20 mouse cellular contexts compared by ENCODE assay signal in the genomic region with DNA sequence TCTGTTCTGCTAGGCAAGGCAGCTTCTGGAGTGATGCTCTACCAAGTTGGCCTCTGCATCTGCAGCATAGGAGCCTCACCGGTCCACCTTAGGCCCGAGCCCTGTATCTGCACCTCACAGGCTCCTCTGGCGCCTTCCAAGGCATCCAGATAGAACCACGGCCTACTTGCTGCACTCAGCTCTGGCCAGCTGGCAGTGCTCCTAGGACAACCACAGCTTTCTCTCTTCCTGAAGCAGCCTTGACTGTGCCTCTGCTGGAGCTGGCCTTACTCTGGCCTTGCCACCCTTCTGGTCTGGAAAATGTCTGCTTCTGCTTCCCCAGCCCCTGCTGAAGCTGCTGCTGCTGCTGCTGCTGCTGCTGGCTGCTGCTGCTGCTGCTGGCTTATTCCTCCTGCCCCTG. TPM values are rescaled to one million over a fixed set of nuclear protein-coding genes. Genes with fewer than 3 reads are reported as not detected.
A peak's percentile ranks its signal among the peaks of the same experiment; 100 is the strongest.
DNase-seq lines count a peak whose midpoint lies in the region; ATAC-seq lines count a peak whose summit lies in the region.
"Had no signal": no experiment of that assay in that cellular context is flagged by ENCODE, and none has a peak within 500 bp of the region (broad histone marks: within the 10 kb centered on the region; RNA-seq: fewer than 3 reads in every experiment).

No protein-coding gene starts in this region.

- WGBS in forebrain, embryonic 10.5 days: 94% methylated on average over 4 of the region's 4 CpGs

- H3K36me3 ChIP-seq in forebrain, embryonic 10.5 days (replicated peaks): no peaks in the 10 kb centered on the region; the same call in 1 of the 2 replicates
- H3K36me3 ChIP-seq: forebrain, embryonic 12.5 days; heart, embryonic 15.5 days; hindbrain, embryonic 10.5 days; limb, embryonic 13.5 days; midbrain, embryonic 12.5 days; stomach, embryonic 15.5 days had no signal

- intact Hi-C loops in heart, postnatal 36 days (cut with DNase I): no loop called here

- no peak overlapping the region for H3K27ac ChIP-seq in forebrain, embryonic 10.5 days
- H3K27ac ChIP-seq: forebrain, embryonic 12.5 days; heart, adult 2 months; heart, embryonic 15.5 days; hindbrain, embryonic 10.5 days; limb, embryonic 13.5 days; liver, embryonic 14.5 days; midbrain, embryonic 12.5 days; neural tube, embryonic 13.5 days; stomach, embryonic 15.5 days had no signal

- H3K4me1 ChIP-seq in forebrain, embryonic 10.5 days: peaks cover 3% of the 10 kb centered on the region; the same call in 1 of the 2 replicates
- H3K4me1 ChIP-seq: stomach, embryonic 15.5 days had no signal

- no peaks in the 10 kb centered on the region for H3K9me3 ChIP-seq in forebrain, embryonic 10.5 days
- H3K9me3 ChIP-seq: heart, embryonic 15.5 days; hindbrain, embryonic 10.5 days; limb, embryonic 13.5 days; midbrain, embryonic 12.5 days; stomach, embryonic 15.5 days had no signal

- no peaks in the 10 kb centered on the region for H3K27me3 ChIP-seq in forebrain, embryonic 10.5 days (ENCODE audit: poor library complexity, severe bottlenecking)
- H3K27me3 ChIP-seq: forebrain, embryonic 12.5 days; heart, embryonic 15.5 days; limb, embryonic 13.5 days; midbrain, embryonic 12.5 days; neural tube, embryonic 13.5 days; stomach, embryonic 15.5 days had no signal

- no peak for ATAC-seq in CD4-positive, CD25-positive, alpha-beta regulatory T cell, adult 4 months

- no peak overlapping the region for H3K4me3 ChIP-seq in forebrain, embryonic 10.5 days
- H3K4me3 ChIP-seq: forebrain, embryonic 12.5 days; heart, adult 2 months; heart, embryonic 15.5 days; hindbrain, embryonic 10.5 days; limb, embryonic 13.5 days; midbrain, embryonic 12.5 days; neural tube, embryonic 13.5 days; stomach, embryonic 15.5 days had no signal

- peak; percentile 37 to 68 for DNase-seq in adrenal gland, adult (ENCODE audit: inconsistent age in 2 of 2, low spot score in 1 of 2)
- DNase-seq in adrenal gland, postnatal 4 days (ENCODE audit: low spot score in 2 of 2): no peak
- DNase-seq in ovary, adult 18-20 months (ENCODE audit: low spot score): peak; percentile 44
- DNase-seq in ovary, postnatal 14 days (ENCODE audit: low spot score): no peak
- peak; percentile 72 for DNase-seq in cerebellum, adult 9-11 months
- no peak for DNase-seq in heart, postnatal 36 days
- DNase-seq in forebrain, embryonic 10.5 days (ENCODE audit: extremely low spot score, low spot score): no peak
- DNase-seq: heart, adult 2 months; kidney, adult 18-20 months; kidney, postnatal 10 days; layer of hippocampus, adult 9-11 months had no signal

RNA-seq across cellular contexts. Expression of a gene that starts 45.8 kb away (rescaled TPM):
- 10 to 100 TPM in 1 of 2 experiments, 1 to 10 TPM in 1; 9.8 to 11.3 TPM for total RNA-seq in adrenal gland, postnatal 4 days (2021)
- polyA plus RNA-seq in CD4-positive, CD25-positive, alpha-beta regulatory T cell, adult 4 months (2017; shearing (Covaris generic)): not detected
- 1 to 10 TPM; 1.6 to 2.0 TPM for total RNA-seq in heart, postnatal 36 days (2021)
- 0.66 and 0.86 TPM in 2 replicates for polyA plus RNA-seq in forebrain, embryonic 10.5 days (2016; fragmentation: Nextera tagmentation; extraction: Ambion mirVana)

Comparison
In these comparisons a context has a peak if more than half of its experiments do, and no peak if none do; other contexts are left out.
1. DNase-seq: peak in adrenal gland, adult (2 of 2), ovary, adult 18-20 months (single experiment) and cerebellum, adult 9-11 months (single experiment); none in adrenal gland, postnatal 4 days (0 of 2), ovary, postnatal 14 days (single experiment), heart, postnatal 36 days (0 of 2) and forebrain, embryonic 10.5 days (single experiment).